Comparison of ENCODE assay signal across 8 mouse cellular contexts in genomic region chr2:118245914-118246313, GRCm38 (mm10). TPM values are rescaled to one million over a fixed set of nuclear protein-coding genes. Genes with fewer than 3 reads are reported as not detected.
DNase-seq lines count a peak whose midpoint lies in the region; ATAC-seq lines count a peak whose summit lies in the region.

No protein-coding gene starts in this region.

- H3K9ac ChIP-seq in kidney, embryonic 14.5 days (ENCODE audit: low read depth, low read length), result no peak overlapping the region
- H3K9ac ChIP-seq in liver, embryonic 11.5 days (ENCODE audit: low read depth, low read length), result no peak overlapping the region
- no peak overlapping the region for H3K9ac ChIP-seq in neural tube, embryonic 11.5 days (ENCODE audit: low read length)

- peak; percentile 70 for DNase-seq in A20 (ENCODE audit: low read depth, low spot score)
- DNase-seq in adrenal gland, adult 8-10 months, result peak; percentile 27
- DNase-seq in embryo, embryonic 11 days, result peak; percentile 90
- DNase-seq in gastrocnemius, postnatal 4 days (ENCODE audit: low spot score in 2 of 2), result peak; percentile 56 to 81
- DNase-seq in liver, embryonic 11.5 days (ENCODE audit: low spot score), result peak; percentile 50
- peak; percentile 81 for DNase-seq in neural tube, embryonic 11.5 days (ENCODE audit: low spot score)
- DNase-seq in telencephalon, adult 2 months (ENCODE audit: low read depth, low spot score), result peak; percentile 54

- H3K27ac ChIP-seq in kidney, embryonic 14.5 days (ENCODE audit: low read depth, low read length), result no peak overlapping the region
- no peak overlapping the region for H3K27ac ChIP-seq in liver, embryonic 11.5 days (ENCODE audit: low read depth, low read length)
- H3K27ac ChIP-seq in neural tube, embryonic 11.5 days (ENCODE audit: low read depth, low read length), result no peak overlapping the region

- no peaks in the 10 kb centered on the region for H3K9me3 ChIP-seq in kidney, embryonic 14.5 days (ENCODE audit: control insufficient read depth, low read length)
- H3K9me3 ChIP-seq in liver, embryonic 11.5 days (ENCODE audit: control insufficient read depth, low read length), result no peaks in the 10 kb centered on the region
- H3K9me3 ChIP-seq in neural tube, embryonic 11.5 days (ENCODE audit: control insufficient read depth, low read length), result no peaks in the 10 kb centered on the region

- H3K4me1 ChIP-seq in kidney, embryonic 14.5 days (ENCODE audit: control insufficient read depth, insufficient read depth, low read length), result no peaks in the 10 kb centered on the region
- no peaks in the 10 kb centered on the region for H3K4me1 ChIP-seq in liver, embryonic 11.5 days (replicated peaks; ENCODE audit: control insufficient read depth, insufficient read depth, low read length)
- no peaks in the 10 kb centered on the region for H3K4me1 ChIP-seq in neural tube, embryonic 11.5 days (ENCODE audit: control insufficient read depth, insufficient read depth, low read length)

- ATAC-seq in kidney, embryonic 14.5 days (ENCODE audit: low FRiP score, low TSS enrichment), result peak; percentile 76; the same call in 1 of the 2 replicates
- no peak for ATAC-seq in liver, embryonic 11.5 days (replicated peaks; ENCODE audit: low FRiP score)
- ATAC-seq in neural tube, embryonic 11.5 days (ENCODE audit: insufficient read depth, low FRiP score, low TSS enrichment), result 0 out of 2 replicates have a peak, but pooled peaks have one; percentile 69

- no peaks in the 10 kb centered on the region for H3K27me3 ChIP-seq in kidney, embryonic 14.5 days (ENCODE audit: control insufficient read depth, insufficient read depth, low read length)
- no peaks in the 10 kb centered on the region for H3K27me3 ChIP-seq in liver, embryonic 11.5 days (replicated peaks; ENCODE audit: control insufficient read depth, insufficient read depth, low read length)
- no peaks in the 10 kb centered on the region for H3K27me3 ChIP-seq in neural tube, embryonic 11.5 days (ENCODE audit: control insufficient read depth, insufficient read depth, low read length)

- WGBS in kidney, embryonic 14.5 days, result 8% methylated on average over 10 of the region's 10 CpGs
- 6% methylated on average over 10 of the region's 10 CpGs for WGBS in liver, embryonic 11.5 days
- WGBS in neural tube, embryonic 11.5 days, result 16% methylated on average over 10 of the region's 10 CpGs

- no peak overlapping the region for H3K4me3 ChIP-seq in kidney, embryonic 14.5 days (ENCODE audit: low read length)
- H3K4me3 ChIP-seq in liver, embryonic 11.5 days (ENCODE audit: low read depth, low read length), result no peak overlapping the region
- no peak overlapping the region for H3K4me3 ChIP-seq in neural tube, embryonic 11.5 days (ENCODE audit: low read depth, low read length)

- H3K36me3 ChIP-seq in kidney, embryonic 14.5 days (ENCODE audit: control insufficient read depth, insufficient read depth, low read length), result no peaks in the 10 kb centered on the region
- no peaks in the 10 kb centered on the region for H3K36me3 ChIP-seq in liver, embryonic 11.5 days (ENCODE audit: control insufficient read depth, insufficient read depth, low read length)
- H3K36me3 ChIP-seq in neural tube, embryonic 11.5 days (ENCODE audit: control insufficient read depth, insufficient read depth, low read length), result no peaks in the 10 kb centered on the region

- no peak overlapping the region for H3K4me2 ChIP-seq in kidney, embryonic 14.5 days (replicated peaks; ENCODE audit: low read depth, low read length)
- H3K4me2 ChIP-seq in liver, embryonic 11.5 days, result no peak overlapping the region
- H3K4me2 ChIP-seq in neural tube, embryonic 11.5 days (ENCODE audit: low read depth), result no peak overlapping the region

RNA-seq across cellular contexts. Expression of gene Fsip1, which starts 10.9 kb away (rescaled TPM):
- total RNA-seq in adrenal gland, adult 8-10 months (2022), result under 1 TPM; 0.26 to 0.77 (median 0.43) TPM
- total RNA-seq in gastrocnemius, postnatal 4 days (2021), result not detected
- 1.3 and 1.7 TPM in 2 replicates for polyA plus RNA-seq in kidney, embryonic 14.5 days (2014; fragmentation: Nextera tagmentation; extraction: Ambion mirVana)
- polyA plus RNA-seq in liver, embryonic 11.5 days (2014; fragmentation: Nextera tagmentation; extraction: Ambion mirVana), result 0.29 and 0.81 TPM in 2 replicates
- polyA plus RNA-seq in neural tube, embryonic 11.5 days (2014; fragmentation: Nextera tagmentation; extraction: Ambion mirVana), result 2.6 and 3.3 TPM in 2 replicates

Comparison
In these comparisons a context has a peak if more than half of its experiments do, and no peak if none do; other contexts are left out.
1. DNase-seq: peak in every context shown above with its lines; median percentile 90 in embryo, embryonic 11 days; 81 in neural tube, embryonic 11.5 days; 70 in A20; 68 in gastrocnemius, postnatal 4 days; 54 in telencephalon, adult 2 months; 50 in liver, embryonic 11.5 days; 27 in adrenal gland, adult 8-10 months.